Mouse (Mus musculus) bone marrow, adult 2 months (tissue): ENCODE data around the gene Sel1l3. TPM values are rescaled to one million over a fixed set of nuclear protein-coding genes. Genes with fewer than 3 reads are reported as not detected.

Source experiments
- H3K27ac ChIP-seq: fragments of 200-500 bp; 2 replicates; pipeline ENCODE4 v1.5.1; 2012; ENCODE audit warnings: low read depth, mild to moderate bottlenecking, control low read depth, inconsistent platforms, low read length; ENCODE audit not compliant: control insufficient read depth, poor library complexity, insufficient read depth
- H3K4me1 ChIP-seq: fragments of 200-500 bp; 2 replicates; pipeline ENCODE4 v1.6.1; 2011; ENCODE audit warnings: low read length; ENCODE audit not compliant: control insufficient read depth, insufficient read depth
- H3K4me3 ChIP-seq: fragments of 200-500 bp; replicated peaks from 2 replicates; pipeline ENCODE3; 2011; ENCODE audit warnings: mild to moderate bottlenecking, low read depth, low read length, control low read depth; ENCODE audit not compliant: control insufficient read depth
- CTCF ChIP-seq: fragments of 200-500 bp; IDR thresholded peaks from 2 replicates; pipeline ENCODE4 v1.5.1; 2011; ENCODE audit warnings: low read length, control low read depth; ENCODE audit not compliant: control insufficient read depth, insufficient read depth
- POLR2A ChIP-seq: fragments of 200-500 bp; IDR thresholded peaks from 2 replicates; pipeline ENCODE4 v1.6.1; 2011; ENCODE audit warnings: low read depth, mild to moderate bottlenecking, control low read depth, low read length, borderline replicate concordance; ENCODE audit not compliant: control insufficient read depth
- WGBS: fragments of 180-500 bp; shearing (Covaris S2); methylation state at CpG from one replicate; pipeline ENCODE4 v1.1.7; 2018; 5-methylcytosine and 5-hydroxymethylcytosine counted together
- polyA plus RNA-seq: library from polyadenylated mRNA; stranded (reverse); fragments of >200 nt; gene quantifications from 2 replicates; pipeline ENCODE4 v1.2.4, GENCODE M21; 2011; ENCODE audit warnings: low replicate concordance; ENCODE audit not compliant: missing spikeins, insufficient read depth, insufficient read length

Sel1l3 gene
- not detected in 2 replicates for polyA plus RNA-seq

DNA sequence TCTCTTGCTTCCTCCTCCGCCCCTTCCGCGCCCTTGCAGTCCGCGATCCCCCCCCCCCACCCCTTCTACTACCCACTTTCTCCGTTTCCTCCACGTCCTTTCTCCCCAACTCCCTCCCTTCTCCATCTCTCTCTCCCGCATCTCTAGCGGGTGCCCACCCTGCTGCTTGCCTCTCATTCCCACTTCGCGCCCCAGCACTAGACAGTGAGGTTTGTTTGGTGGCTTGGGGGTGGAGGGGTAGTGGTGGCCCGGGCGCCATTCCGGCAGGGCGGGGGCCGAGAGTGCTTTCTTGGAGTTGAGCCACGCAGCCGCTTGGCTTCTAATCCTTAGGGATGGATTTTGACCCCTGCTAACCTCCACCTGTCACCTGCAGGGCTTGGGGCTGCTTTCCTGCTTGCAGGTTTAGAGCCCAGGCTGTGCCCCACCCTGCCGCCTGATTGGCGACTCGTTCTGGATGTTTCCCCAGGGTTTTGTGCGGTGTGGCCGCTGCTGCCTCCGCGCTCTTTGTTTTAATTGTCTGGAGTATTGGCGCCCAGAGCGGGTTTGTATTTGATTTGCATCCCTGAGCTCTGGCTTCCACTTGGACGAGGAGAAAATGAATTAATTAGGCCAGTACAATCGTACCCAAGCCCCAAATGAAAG is at the start of gene Sel1l3:
Sel1l3 (minus strand) TSS at position 217 of the 642 bp plus-strand sequence.
- Histone ChIP-seq H3K27ac (no peak within 1 kb of the TSS; the same call in 1 of the 2 replicates), H3K4me3 (peak within 1 kb of the TSS; percentile 57), H3K4me1 (no peaks in the 10 kb centered on the region)
- 3% methylated on average over 29 of the region's 29 CpGs for WGBS
- TF ChIP-seq POLR2A: no peak
- TF ChIP-seq CTCF: no peak

DNA sequence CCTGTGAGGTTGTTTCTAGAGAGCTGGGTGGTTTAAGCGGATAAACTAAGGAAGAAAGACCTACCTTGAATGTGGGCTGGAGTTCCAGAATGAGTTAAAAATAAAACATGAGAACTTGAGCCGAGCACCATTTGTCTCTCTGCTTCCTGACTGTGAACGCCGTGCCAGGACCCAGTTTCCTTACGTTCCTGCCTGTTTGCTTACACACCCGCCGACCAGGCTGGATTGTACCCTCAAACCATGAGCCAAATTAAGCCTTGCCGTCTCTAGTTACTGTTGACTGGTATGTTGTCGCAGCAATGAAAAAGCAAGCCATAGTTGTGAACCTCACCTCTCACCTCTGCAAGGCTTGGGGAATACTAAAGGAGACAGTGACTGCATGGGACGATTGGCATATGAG is 48.3 kb upstream of the Sel1l3 start:
- no peaks in the 10 kb centered on the region for H3K4me1 ChIP-seq
- no peak overlapping the region for H3K4me3 ChIP-seq
- 67% methylated on average over 10 of the region's 10 CpGs for WGBS
- TF ChIP-seq CTCF (no peak), POLR2A (no peak)
- no peak overlapping the region for H3K27ac ChIP-seq

DNA sequence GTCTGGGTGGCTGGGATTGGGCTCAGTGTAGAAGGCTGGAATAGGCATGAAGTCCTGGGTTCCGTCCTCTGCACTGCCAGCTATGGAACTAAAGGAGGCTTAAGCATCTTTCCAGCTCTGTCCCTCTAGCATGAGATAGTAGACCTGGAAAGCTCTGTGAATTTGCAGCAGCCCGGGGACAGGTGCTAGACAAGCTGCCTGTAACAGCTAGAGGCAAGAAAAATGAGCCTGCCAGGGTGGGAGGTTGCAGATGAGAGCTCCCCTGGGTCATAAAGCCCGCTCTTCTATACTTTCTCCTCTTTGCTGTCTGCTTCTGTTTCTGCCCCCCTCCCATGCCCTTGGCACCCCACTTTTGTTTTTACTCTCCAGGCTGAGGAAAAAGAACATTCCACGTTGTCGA is 46.2 kb upstream of the Sel1l3 start:
- TF ChIP-seq CTCF: no peak
- Histone ChIP-seq H3K27ac (no peak overlapping the region), H3K4me1 (no peaks in the 10 kb centered on the region), H3K4me3 (no peak overlapping the region)
- 67% methylated on average over 5 of the region's 5 CpGs for WGBS

DNA sequence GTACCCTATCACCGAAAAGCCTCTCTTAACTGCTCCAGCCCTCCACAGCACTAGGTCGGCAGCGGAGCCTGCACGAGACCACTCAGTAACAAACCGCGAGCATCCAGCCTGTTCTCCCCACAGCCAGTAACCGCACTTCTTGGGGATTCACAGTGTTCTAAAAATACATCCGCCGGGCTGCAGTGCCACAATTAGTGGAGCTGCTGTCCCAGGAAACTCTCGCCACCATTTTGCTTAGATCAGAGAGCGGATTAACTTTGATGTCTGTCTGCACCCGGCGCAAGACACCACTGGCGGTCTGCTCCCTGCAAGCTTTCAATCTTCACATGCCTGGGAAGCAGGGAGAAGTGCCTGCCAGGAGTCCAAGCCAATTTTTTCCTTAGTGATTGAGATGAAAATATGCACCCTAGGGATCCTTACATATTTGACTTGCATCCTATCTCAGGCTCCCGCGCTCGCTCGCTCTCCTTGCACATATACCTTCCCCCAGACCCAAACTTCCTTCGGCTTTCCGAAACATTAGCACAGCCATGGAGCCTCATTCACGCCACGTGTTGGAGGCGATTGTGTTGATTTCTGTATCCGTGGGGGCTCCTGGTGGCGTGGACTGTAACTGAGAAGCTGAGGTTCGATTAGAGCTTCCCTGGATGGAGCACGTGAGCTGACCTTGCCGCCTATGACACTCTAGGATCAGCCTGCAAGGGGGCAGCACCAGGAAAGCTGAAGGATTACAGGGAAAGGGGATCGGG is 44.5 kb upstream of the Sel1l3 start:
- no peak overlapping the region for H3K27ac ChIP-seq
- no peak overlapping the region for H3K4me3 ChIP-seq
- TF ChIP-seq POLR2A: no peak
- TF ChIP-seq CTCF: no peak
- H3K4me1 ChIP-seq: no peaks in the 10 kb centered on the region
- WGBS: 4% methylated on average over 29 of the region's 29 CpGs

DNA sequence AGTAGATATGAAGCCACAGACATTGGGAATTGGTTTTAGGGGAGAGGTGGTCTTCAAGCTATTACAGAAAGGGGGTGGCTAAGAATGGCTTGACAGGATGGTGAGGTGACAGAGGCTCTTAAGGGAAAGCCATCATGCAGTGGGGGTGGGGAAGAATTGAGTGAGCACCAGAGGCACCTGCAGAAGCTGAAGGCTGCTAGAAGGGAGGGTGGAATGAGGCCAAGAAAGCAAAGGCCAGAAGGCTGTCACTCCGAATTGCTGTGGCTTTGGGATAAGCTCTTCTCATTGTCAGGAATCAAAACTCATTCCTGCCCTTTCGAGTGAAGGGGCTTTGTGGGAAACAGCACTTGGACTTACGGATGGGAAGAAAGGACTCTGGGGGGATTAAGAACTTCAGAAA is 41.1 kb upstream of the Sel1l3 start:
- TF ChIP-seq CTCF (no peak), POLR2A (no peak)
- 75% methylated on average over 3 of the region's 3 CpGs for WGBS
- no peaks in the 10 kb centered on the region for H3K4me1 ChIP-seq
- H3K27ac ChIP-seq: no peak overlapping the region
- H3K4me3 ChIP-seq: no peak overlapping the region

DNA sequence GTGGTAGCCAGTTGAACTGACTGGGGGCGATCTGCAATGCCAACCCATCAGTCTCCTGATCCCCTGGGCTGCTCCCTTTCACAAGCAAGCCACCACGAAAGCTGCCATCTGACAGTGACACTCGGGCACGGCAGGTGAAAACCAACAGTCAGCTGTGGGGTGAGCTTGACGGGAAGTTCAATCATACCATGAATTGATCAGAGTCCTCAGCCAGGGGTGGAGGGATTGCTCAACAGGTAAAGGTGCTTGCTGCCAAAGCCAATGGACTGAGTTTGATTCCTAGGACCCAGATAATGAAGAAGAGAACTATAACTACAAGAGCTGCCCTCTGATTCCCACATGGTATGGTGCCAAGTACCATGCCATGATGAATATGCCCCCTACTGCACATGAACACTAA is 40.4 kb upstream of the Sel1l3 start:
- Histone ChIP-seq H3K27ac (no peak overlapping the region), H3K4me3 (no peak overlapping the region), H3K4me1 (no peaks in the 10 kb centered on the region)
- TF ChIP-seq POLR2A (no peak), CTCF (no peak)
- 80% methylated on average over 5 of the region's 5 CpGs for WGBS

DNA sequence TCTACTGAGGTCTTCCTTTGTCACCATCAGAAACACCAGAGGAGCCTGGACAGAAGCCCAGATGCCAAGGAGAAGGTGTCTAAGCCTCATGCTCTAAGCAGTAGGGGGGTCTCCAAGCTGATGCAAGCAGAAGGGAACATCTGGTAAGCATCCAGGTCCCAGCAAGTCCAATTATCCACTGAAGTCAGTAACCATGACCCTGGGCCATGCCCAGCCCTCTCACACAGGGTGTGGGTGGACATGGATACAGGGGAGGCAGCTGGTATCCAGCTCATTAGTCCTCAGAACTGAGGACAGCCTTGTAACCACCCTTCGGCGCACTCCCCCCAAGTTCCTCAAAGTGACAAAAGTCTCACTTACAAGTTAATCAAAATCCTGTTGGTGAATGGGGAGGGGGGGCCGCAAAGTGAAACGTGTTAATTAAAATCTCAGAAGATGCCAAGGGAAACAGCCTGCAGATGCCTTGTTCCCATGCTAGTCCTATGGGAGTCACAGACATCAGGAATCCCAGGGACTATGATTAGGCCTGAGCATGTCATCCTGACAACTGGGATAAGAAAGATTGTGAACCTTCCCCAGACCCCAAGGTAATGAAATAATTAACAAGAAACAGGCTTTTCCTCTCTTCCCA is 35.8 kb upstream of the Sel1l3 start:
- WGBS: 73% methylated on average over 4 of the region's 4 CpGs
- H3K4me3 ChIP-seq: no peak overlapping the region
- no peaks in the 10 kb centered on the region for H3K4me1 ChIP-seq
- TF ChIP-seq CTCF: no peak
- no peak for TF ChIP-seq POLR2A
- H3K27ac ChIP-seq: no peak overlapping the region

DNA sequence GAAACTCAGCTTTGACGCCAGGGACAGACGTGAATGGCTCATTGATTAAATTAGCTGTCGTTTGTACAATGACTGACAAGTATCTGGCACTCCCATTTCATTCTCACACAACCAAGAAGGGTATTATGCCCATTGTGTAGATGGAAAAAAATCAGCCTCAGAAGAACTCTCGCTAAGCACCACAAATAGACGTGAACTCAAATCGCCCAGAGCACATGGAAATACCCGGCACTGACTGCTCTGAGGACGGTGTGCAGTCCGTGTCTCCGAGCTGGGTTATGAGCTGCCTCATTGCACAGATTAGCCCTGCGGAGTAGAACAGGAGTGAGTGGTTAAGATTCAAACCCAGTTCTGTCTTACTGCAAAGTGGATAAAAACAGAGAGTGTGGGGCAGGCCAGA is 34.8 kb upstream of the Sel1l3 start:
- WGBS: 83% methylated on average over 11 of the region's 11 CpGs
- no peak overlapping the region for H3K27ac ChIP-seq
- H3K4me3 ChIP-seq: no peak overlapping the region
- TF ChIP-seq CTCF (no peak), POLR2A (no peak)
- H3K4me1 ChIP-seq: no peaks in the 10 kb centered on the region

DNA sequence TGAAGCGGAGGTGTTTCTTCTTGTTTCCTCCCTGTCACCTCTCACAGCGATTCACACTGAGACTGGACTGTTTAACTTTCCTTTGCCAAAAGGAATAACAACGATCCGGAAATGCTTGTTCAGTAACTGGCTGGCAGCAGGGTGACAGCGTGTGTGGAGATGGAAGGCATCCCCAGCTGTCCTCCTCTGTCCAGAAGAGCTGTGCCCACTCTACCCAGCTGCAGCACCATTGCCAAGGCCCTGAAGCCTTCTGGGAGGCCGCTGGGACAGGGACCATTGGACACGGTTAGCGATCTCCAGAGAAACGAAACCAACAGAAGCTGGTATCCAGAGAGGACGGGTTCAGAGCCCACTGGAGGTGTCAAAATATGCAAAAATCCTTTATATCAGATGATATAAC is 30.2 kb upstream of the Sel1l3 start:
- TF ChIP-seq POLR2A (no peak), CTCF (no peak)

More for the DNA sequence above, 30.2 kb upstream of the Sel1l3 start:
- H3K27ac ChIP-seq: no peak overlapping the region
- no peaks in the 10 kb centered on the region for H3K4me1 ChIP-seq
- 82% methylated on average over 10 of the region's 10 CpGs for WGBS
- no peak overlapping the region for H3K4me3 ChIP-seq
